Mouse (Mus musculus) liver, postnatal 0 days (tissue): ENCODE results near the gene Pafah1b1.

Experiments
- CTCF ChIP-seq: sonication (generic); IDR thresholded peaks from 2 replicates; pipeline ENCODE4 v1.5.1; 2016; ENCODE audit warnings: antibody characterized with exemption, low read depth
- EP300 ChIP-seq: IDR thresholded peaks from 2 replicates; pipeline ENCODE4 v1.6.1; 2016; ENCODE audit warnings: antibody characterized with exemption, low read depth, mild to moderate bottlenecking

GRCm38 (mm10) chr11:74675156-74675555, 49.3 kb downstream of the Pafah1b1 start:
- no peak for TF ChIP-seq CTCF
- no peak for TF ChIP-seq EP300
